Mouse (Mus musculus) granulocyte monocyte progenitor cell, adult 5-6 weeks (primary cell): ENCODE measurements around the gene Kank2. TPM values are rescaled to one million over a fixed set of nuclear protein-coding genes. Genes with fewer than 3 reads are reported as not detected.

Source experiments
- ATAC-seq: replicated peaks from 2 replicates; pipeline ENCODE4 v1.8.0; 2016; ENCODE audit warnings: mild to moderate bottlenecking, moderate TSS enrichment, inconsistent platforms; ENCODE audit not compliant: poor library complexity, severe bottlenecking
- total RNA-seq, 2 experiments: library from RNA; stranded (forward) in 1 of 2; stranded (reverse) in 1 of 2; fragments of 200-712, 200-1000 nt in 1 of 2; fragments of >200 nt in 1 of 2; fragmentation: Nextera tagmentation in 1 of 2; gene quantifications; 2 replicates each; pipeline ENCODE4 v1.2.3; 2014 to 2017

The Kank2 gene
- total RNA-seq, 2 experiments from 2014 or later, result 1.5 to 1.6 TPM

- ATAC-seq, result no peak
These were observed 43.8 kb downstream of the Kank2 start for GRCm38 (mm10) chr9:21754516-21755321.

- no peak for ATAC-seq
These were observed 44.5 kb downstream of the Kank2 start for GRCm38 (mm10) chr9:21754003-21754402.

GRCm38 (mm10) chr9:21752252-21752792 is 46.2 kb downstream of the Kank2 start:
- ATAC-seq, result no peak

GRCm38 (mm10) chr9:21751347-21751746 is 47.2 kb downstream of the Kank2 start:
- no peak for ATAC-seq

GRCm38 (mm10) chr9:21750370-21750769 is 48.2 kb downstream of the Kank2 start:
- no peak for ATAC-seq

- no peak for ATAC-seq
These were observed 49.0 kb downstream of the Kank2 start for GRCm38 (mm10) chr9:21749382-21750118.

GRCm38 (mm10) chr9:21748491-21748890 is 50.1 kb downstream of the Kank2 start:
- ATAC-seq, result no peak

- ATAC-seq, result no peak
These were observed 50.5 kb downstream of the Kank2 start for GRCm38 (mm10) chr9:21748033-21748432.

GRCm38 (mm10) chr9:21747238-21747774 is 51.2 kb downstream of the Kank2 start:
- no peak for ATAC-seq

GRCm38 (mm10) chr9:21741514-21741913 is 57.0 kb downstream of the Kank2 start:
- no peak for ATAC-seq

- peak; percentile 59 for ATAC-seq
These were observed 58.1 kb downstream of the Kank2 start for GRCm38 (mm10) chr9:21740427-21740826.

- no peak for ATAC-seq
These were observed 59.8 kb downstream of the Kank2 start for GRCm38 (mm10) chr9:21738776-21739175.

- ATAC-seq, result no peak
These were observed 61.4 kb downstream of the Kank2 start for GRCm38 (mm10) chr9:21737188-21737587.

- ATAC-seq, result no peak
These were observed 62.0 kb downstream of the Kank2 start for GRCm38 (mm10) chr9:21736580-21736979.

- no peak for ATAC-seq
These were observed 63.4 kb downstream of the Kank2 start for GRCm38 (mm10) chr9:21735126-21735525.

GRCm38 (mm10) chr9:21733989-21734388 is 64.6 kb downstream of the Kank2 start:
- no peak for ATAC-seq

GRCm38 (mm10) chr9:21733446-21733845 is 65.1 kb downstream of the Kank2 start:
- ATAC-seq, result no peak

GRCm38 (mm10) chr9:21732288-21732687 is 66.3 kb downstream of the Kank2 start:
- no peak for ATAC-seq

GRCm38 (mm10) chr9:21729264-21729663 is 69.3 kb downstream of the Kank2 start:
- no peak for ATAC-seq

- ATAC-seq, result 0 out of 2 replicates have a peak, but pooled peaks have one; percentile 5
These were observed 70.2 kb downstream of the Kank2 start for GRCm38 (mm10) chr9:21728261-21728832.
